Mouse (Mus musculus) urinary bladder, postnatal 25 days (tissue): ENCODE measurements around the gene Mospd3.
A peak's percentile ranks its signal among the peaks of the same experiment; 100 is the strongest.
"Not testable (repeated sequence)": the region's sequence is repeated elsewhere in the genome, so short reads cannot be mapped to it uniquely, and the experiment has no call there.

ENCODE experiments used
- DNase-seq: peaks from one replicate; pipeline ENCODE4 v3.0.0; 2022; ENCODE audit warnings: low spot score

Gene Mospd3

DNA sequence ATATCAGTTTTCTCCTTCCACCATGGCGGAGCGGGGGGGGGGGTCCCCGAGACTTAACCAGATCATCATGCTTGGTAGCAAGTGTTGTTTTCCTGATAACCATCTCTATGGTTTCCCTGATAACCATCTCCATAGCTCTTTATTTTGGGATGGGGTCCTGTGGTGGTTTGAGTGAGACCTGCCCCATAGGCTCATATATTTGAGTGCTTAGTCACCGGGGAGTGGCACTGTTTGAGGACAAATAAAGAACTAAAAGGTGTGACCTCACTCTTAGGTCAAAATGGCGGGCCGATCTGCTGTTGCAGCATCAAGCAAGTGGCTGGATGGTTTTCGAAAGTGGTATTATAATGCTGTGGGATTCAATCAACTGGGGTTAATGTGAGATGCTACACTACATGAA lies 14.5 kb upstream of the Mospd3 start:
- DNase-seq, result no peak

- DNase-seq, result not testable (repeated sequence)
Observed at GRCm38 (mm10) chr5:137614921-137615320, 14.1 kb upstream of the Mospd3 start.

GRCm38 (mm10) chr5:137613550-137613949 lies 12.7 kb upstream of the Mospd3 start, which contains the start of gene Pcolce:
Gene Pcolce (minus strand): TSS chr5:137613784.
- peak; percentile 59 for DNase-seq

DNA sequence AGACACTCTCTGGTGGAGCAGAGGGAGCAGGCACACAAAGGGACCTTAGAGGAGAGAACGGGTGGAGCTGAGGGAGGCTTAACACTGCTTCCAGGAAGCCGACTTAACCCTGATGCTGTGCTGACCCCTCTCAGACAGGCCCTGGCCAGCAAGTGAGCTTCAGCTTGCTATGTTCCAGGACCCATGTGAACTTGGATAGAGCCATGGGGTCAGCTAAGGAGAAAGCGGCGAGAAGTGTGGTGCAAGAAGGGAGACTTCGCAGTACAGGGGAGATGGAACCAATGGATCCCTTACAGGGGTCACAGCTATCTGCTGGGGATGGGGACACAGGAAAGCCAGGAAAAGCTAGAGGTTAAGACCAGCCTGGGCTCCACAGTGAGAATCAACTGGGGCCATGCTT lies 12.2 kb upstream of the Mospd3 start:
- DNase-seq, result no peak

GRCm38 (mm10) chr5:137611245-137611602 lies 10.4 kb upstream of the Mospd3 start:
- peak; percentile 58 for DNase-seq

DNA sequence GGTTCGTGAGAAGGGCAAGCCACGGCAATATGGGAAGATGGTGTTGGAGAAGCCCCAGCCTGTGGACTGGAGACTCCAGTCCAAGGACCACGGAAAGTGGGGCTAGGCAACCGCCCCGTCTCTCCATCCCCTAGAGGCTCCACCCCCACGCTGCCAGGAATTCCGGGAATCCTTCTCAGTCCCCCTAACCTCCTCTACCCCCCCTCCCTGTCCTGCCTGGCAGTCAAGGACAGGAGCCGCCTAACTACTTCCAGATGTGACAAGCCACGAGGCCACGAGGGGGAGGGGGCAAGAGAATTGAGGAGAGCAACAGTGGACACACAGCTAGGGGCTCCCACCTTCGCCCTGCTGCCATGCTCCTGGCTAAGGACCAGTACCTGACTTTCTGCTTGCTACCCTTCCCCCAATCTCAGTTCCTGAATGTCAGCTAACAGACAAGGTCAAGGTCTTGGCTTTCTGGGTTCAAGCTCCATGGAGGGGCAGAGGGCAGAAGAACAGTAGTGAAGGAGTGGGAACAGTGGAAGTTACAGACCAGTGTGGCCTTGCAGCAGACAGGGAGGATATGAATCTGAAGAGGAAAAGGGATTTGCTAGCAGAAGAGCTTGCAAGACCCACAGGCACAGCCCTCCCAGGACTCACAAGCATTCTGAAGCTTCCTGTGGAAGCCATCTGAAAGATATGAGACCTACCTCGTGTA lies 9.8 kb upstream of the Mospd3 start:
- peak; percentile 63 for DNase-seq

- no peak for DNase-seq
Observed at GRCm38 (mm10) chr5:137610056-137610455, 9.2 kb upstream of the Mospd3 start.

DNA sequence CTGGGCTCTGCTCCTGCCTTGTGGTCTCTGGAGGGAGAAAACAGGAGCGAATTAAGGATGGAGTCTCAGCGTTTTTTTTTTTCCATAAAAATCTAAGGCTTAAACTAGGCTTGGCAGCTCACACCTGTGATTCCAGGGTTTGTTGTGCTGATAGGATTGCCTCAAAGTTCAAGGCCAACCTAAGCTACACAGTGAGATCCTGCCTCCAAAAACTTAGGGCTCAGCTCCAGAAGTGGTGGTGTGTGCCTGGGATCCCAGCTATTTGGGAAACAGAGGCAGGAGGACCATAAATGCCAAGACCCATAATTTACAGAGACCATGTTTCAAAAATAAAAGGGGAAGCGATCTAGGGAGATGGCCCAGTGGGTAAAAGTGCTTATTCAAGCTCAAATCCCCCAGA lies 8.4 kb upstream of the Mospd3 start:
- DNase-seq, result no peak

- no peak for DNase-seq
Observed at GRCm38 (mm10) chr5:137608654-137609190, 7.9 kb upstream of the Mospd3 start.

DNA sequence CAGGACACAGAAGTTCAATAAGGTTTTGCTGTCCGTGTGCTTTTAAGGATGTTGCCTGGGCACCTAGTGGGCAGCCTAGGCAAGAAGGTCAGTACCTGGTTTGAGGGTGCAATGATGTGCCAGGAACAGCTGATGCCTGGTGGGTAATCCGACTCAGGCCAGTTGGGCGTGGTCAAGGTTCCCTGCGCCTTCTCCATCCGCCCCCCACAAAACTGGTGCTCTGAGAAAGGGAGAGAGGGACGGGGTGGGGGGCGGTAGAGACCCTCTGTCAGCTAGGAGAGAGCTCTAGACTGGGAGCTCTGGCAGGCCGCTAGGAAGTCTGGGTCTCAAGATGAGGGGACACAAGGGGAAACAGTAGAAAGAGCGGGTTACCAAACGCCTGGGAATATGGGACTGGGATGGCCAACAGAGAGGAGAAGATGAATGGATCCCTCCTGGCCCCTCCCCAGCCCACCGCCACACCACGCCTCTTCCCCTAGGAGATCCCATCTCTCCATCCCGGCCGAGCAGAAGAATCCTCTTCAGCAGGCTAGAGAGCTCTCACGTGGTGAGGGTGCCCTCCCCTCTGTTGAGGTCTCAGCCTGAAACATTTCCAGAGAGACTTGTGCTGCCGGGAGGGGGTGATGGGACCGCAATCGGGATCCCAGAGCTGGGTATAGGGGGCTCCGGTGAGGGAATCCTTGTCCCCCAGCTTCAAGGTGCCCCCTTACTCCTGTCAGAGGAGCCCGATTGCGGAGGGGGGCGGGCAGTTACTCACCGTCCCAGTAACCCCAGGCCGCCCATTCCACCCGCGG lies 7.2 kb upstream of the Mospd3 start:
- DNase-seq, result no peak

DNA sequence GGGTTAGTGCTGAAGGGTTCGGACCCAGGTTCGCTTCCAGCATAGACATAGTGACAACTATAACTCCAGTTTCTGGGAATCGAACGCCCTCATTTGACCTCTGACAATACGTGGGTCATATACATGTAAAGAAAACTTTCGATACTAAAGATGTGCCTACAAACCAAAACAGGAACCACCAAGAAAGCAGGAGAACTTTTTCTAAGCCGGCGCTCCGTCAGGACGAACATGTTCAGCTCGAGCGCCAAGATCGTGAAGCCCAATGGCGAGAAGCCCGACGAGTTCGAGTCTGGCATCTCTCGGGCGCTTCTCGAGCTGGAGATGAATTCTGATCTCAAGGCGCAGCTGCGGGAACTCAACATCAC lies 489 bp upstream of the Mospd3 start:
- DNase-seq, result no peak

DNA sequence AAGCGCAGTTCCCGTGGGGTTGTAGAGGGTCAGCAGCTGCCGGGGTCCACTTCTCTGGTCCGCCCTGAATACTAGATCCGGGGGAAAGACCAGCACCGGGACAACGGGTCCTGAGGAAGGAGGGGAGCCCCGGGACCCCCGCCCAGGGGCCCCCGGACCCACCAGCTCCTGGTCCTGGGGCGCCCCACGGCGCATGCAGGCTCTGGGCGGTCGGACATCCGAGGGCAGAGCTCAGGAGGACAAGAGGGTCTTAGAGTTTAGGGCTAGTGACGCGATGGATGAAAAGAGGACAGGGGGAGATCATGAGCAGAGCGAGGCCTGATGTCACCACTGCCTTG lies 608 bp downstream of the Mospd3 start:
- no peak for DNase-seq

DNA sequence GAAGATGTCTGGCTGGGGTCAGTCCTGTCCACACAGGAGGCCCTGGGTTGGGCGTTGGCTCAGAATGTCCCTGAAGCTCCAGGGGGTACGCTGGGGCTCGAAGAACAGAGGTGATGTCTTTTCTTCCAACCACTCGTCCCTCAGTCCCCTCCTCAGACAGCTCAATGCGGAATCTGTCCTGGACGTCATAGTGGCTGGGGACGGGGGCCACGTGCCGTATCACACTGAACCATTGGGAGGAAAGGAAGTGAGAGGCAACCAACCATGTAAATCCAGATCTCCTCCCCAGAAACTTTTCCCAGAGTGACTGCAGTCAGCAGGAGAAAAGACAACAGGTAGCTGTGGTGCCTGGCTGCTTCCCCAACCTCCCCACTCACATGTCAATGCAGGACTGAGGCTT lies 1.3 kb downstream of the Mospd3 start:
- no peak for DNase-seq

DNA sequence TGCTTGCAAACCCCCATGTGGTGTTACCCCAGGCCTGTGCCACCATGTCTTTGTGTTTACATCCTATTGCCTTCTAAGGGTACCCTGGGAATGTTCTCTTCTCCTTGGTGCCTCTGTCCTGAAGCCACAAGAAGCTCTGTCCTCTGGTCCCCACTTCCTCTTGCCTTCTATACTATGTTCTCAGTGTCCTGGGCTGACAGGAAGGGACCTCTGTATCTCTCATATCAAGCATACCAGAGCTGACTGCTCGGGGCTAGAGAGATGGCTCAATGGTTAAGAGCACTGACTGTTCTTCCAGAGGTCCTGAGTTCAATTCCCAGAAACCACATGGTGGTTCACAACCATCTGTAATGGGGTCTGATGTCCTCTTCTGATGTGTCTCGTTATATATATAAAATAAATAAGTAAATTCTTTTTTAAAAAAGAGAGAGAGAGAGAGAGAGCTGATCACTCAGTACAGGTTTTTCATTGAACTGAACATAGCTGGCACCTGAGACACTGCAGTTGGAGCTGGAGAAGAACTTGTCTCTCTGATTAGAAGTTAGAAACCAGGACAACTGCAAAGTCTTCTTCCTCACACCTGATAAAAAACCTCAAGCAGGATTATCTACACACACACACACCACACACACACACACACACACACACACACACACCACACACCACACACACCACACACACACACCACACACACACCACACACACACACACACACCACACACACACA lies 2.6 kb downstream of the Mospd3 start:
- DNase-seq, result no peak

DNA sequence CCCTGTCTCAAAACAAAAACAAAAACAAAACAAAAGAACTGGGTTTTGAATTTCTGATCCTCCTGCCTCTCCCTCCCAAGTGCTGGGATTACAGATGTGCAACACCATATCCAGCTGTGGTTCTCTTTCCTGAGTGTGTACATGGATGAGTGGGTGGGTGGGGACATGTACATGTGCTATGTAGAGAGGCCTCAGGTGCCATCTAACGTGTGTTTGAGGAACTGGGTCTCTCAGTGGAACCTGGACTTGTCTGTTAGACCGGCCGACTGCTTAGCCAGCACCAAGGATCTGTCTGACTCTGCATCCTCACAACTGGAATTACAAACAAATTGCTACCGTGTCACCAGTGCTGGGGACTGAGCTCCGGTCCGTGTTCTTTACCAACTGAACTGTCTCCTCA lies 3.2 kb downstream of the Mospd3 start:
- DNase-seq, result no peak

- DNase-seq, result no peak
Observed at GRCm38 (mm10) chr5:137596601-137597261, 4.1 kb downstream of the Mospd3 start.

- no peak for DNase-seq
Observed at GRCm38 (mm10) chr5:137595921-137596320, 4.9 kb downstream of the Mospd3 start.

- DNase-seq, result no peak
Observed at GRCm38 (mm10) chr5:137590507-137590906, 10.4 kb downstream of the Mospd3 start.

DNA sequence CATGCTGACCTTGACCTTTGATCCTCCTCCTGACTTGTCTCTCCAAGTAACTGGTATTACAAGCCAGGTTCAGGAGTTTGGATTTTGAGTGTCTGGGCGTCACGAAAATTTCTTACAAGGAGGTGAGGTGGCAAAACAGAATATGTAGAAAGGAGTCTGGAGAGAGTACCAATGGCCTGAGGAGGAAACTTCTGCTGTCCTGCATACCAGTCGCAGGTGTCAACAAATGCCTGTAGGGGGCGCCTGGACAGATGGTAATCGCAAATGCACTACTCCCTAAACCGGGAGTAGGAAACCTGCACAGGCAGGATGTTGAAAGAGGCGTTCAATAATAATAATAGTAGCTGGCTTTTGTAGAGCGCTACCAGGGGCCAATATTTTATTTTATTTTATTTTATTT lies 15.9 kb downstream of the Mospd3 start:
- DNase-seq, result peak; percentile 70

DNA sequence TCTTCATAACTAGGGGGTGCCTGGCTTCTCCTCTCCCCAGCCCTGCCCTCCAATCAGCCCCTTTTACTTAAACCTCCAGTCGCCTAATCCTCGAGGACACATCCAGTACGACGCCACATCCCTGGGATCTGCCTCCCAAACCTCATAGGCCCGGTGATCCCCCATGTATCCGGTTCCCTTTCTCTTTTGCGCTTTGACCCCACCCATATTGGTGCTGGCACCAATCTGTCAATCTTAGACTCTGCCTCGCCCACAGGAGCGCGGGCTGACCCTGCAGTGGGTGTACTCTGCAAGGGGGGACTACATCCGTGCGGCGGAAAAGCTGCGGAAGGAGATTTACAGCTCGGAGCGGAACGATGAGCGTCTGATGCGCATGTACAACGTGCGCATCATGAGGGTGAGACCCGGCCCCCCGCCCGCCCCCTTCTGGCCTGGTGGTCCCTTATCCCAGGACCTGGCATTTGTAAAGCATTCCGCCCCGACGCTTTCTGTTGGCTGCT lies 17.1 kb downstream of the Mospd3 start:
- DNase-seq, result no peak

DNA sequence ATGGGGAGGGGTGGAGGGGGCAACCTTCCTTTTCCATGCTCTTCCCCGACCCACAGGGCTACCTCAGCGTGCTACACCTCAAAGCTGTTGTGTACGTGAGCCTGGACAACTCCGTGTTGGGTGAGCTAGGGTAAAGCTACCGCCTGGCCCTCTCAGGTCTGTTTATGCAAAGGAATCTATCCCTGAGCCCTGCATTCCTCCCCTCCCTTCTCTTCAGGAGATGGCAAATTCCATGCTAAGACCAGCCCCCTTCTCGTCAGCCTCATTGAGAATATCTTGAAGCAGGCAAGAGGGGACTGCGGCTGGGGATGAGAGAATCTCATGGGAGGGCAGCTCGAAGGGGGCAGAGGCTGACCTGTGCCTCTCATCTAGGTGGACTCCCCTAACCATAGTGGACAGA lies 18.2 kb downstream of the Mospd3 start:
- no peak for DNase-seq

GRCm38 (mm10) chr5:137580246-137580645 lies 20.6 kb downstream of the Mospd3 start:
- DNase-seq, result no peak
